Mouse (Mus musculus) c-Kit-positive CD71-positive TER-119-negative erythroid progenitor cells, embryonic 14.5 days (primary cell): Measurements from ENCODE around the gene Ugt2b35.
"Not testable (repeated sequence)": the region's sequence is repeated elsewhere in the genome, so short reads cannot be mapped to it uniquely, and the experiment has no call there.

Experiments used
- DNase-seq: peaks from one replicate; pipeline ENCODE4 v3.0.0-alpha.2; 2013; ENCODE audit warnings: low read depth

The Ugt2b35 gene

GRCm38 (mm10) chr5:87000395-87001073, at the start of gene Ugt2b35:
Gene Ugt2b35, plus strand, starts transcription at chr5:87000860.
- DNase-seq: no peak

GRCm38 (mm10) chr5:86960504-86960903, 40.2 kb upstream of the Ugt2b35 start:
- DNase-seq: no peak

GRCm38 (mm10) chr5:86961587-86962358, 38.9 kb upstream of the Ugt2b35 start:
- DNase-seq: no peak

- DNase-seq: not testable (repeated sequence)
Measured at GRCm38 (mm10) chr5:86962849-86963248, 37.8 kb upstream of the Ugt2b35 start.

GRCm38 (mm10) chr5:86967271-86967670, 33.4 kb upstream of the Ugt2b35 start:
- not testable (repeated sequence) for DNase-seq

- DNase-seq: no peak
Measured at GRCm38 (mm10) chr5:87004735-87005134, 4.1 kb downstream of the Ugt2b35 start.

GRCm38 (mm10) chr5:87015477-87015876, 14.8 kb downstream of the Ugt2b35 start:
- DNase-seq: no peak

- no peak for DNase-seq
Measured at GRCm38 (mm10) chr5:87027359-87027758, 26.7 kb downstream of the Ugt2b35 start.

- no peak for DNase-seq
Measured at GRCm38 (mm10) chr5:87030624-87031023, 30.0 kb downstream of the Ugt2b35 start.
